1 mouse cellular context compared by ENCODE assay signal in genomic region chr10:80141786-80142529, GRCm38 (mm10).
A peak's percentile ranks its signal among the peaks of the same experiment; 100 is the strongest.
TF ChIP-seq lines count a peak whose summit lies in the region.

No protein-coding gene starts in this region.

TF ChIP-seq in MEL, 35 proteins besides CTCF, POLR2A, EP300 and RAD21 (continued from another document):
- peak; percentile 91 for TF ChIP-seq KAT2A (conservative IDR thresholded peaks at IDR 0.05; ENCODE audit: low read depth, low read length)
- peak; percentile 96 for TF ChIP-seq NELFE (IDR thresholded peaks at IDR 0.05; ENCODE audit: low read depth, low read length)
- peak; percentile 54; the same call in 1 of the 2 replicates for TF ChIP-seq TBP (IDR thresholded peaks at IDR 0.05; ENCODE audit: low read depth, low read length)
- TF ChIP-seq ELF1 (IDR thresholded peaks at IDR 0.05; ENCODE audit: low read depth, low read length) = peak; percentile 57
- TF ChIP-seq MAX (IDR thresholded peaks at IDR 0.05; ENCODE audit: low read length) = peak; percentile 96
- no peak for TF ChIP-seq UBTF (IDR thresholded peaks at IDR 0.05; ENCODE audit: borderline replicate concordance, insufficient read depth, low read depth, low read length)
- no peak for TF ChIP-seq GABPA (IDR thresholded peaks at IDR 0.05; ENCODE audit: low read depth, low read length)
- peak; percentile 85 for TF ChIP-seq NRF1 (IDR thresholded peaks at IDR 0.05; ENCODE audit: insufficient read depth, low read depth, low read length, poor library complexity, severe bottlenecking)
- TF ChIP-seq ZC3H11A (IDR thresholded peaks at IDR 0.05; ENCODE audit: low read depth, low read length) = no peak
- no peak for TF ChIP-seq CHD2 (IDR thresholded peaks at IDR 0.05; ENCODE audit: low read length)
- peak; percentile 84 for TF ChIP-seq MYC (IDR thresholded peaks at IDR 0.05; ENCODE audit: low read depth, low read length)
- TF ChIP-seq TCF12 (IDR thresholded peaks at IDR 0.05; ENCODE audit: low read depth, low read length) = peak; percentile 58
- TF ChIP-seq HCFC1 (IDR thresholded peaks at IDR 0.05; ENCODE audit: low read depth, low read length) = peak; percentile 98
